Mouse (Mus musculus) testis, adult 2 months (tissue): ENCODE results near the gene Otud7a.

ENCODE experiments used
- CTCF ChIP-seq: fragments of 200-500 bp; IDR thresholded peaks from 2 replicates; pipeline ENCODE4 v1.5.1; 2012; ENCODE audit warnings: low read depth, mild to moderate bottlenecking, inconsistent platforms, low read length, moderate library complexity; ENCODE audit not compliant: control insufficient read depth, insufficient read depth, insufficient replicate concordance
- POLR2A ChIP-seq: fragments of 200-500 bp; IDR thresholded peaks from 2 replicates; pipeline ENCODE4 v1.6.1; 2012; ENCODE audit warnings: low read depth, mild to moderate bottlenecking, inconsistent platforms, low read length, moderate library complexity; ENCODE audit not compliant: control insufficient read depth

- no peak for TF ChIP-seq POLR2A
- TF ChIP-seq CTCF: no peak
Observed at GRCm38 (mm10) chr7:63512561-63512960, 68.0 kb downstream of the Otud7a start.
